13 mouse cellular contexts compared by ENCODE assay signal in the genomic region with DNA sequence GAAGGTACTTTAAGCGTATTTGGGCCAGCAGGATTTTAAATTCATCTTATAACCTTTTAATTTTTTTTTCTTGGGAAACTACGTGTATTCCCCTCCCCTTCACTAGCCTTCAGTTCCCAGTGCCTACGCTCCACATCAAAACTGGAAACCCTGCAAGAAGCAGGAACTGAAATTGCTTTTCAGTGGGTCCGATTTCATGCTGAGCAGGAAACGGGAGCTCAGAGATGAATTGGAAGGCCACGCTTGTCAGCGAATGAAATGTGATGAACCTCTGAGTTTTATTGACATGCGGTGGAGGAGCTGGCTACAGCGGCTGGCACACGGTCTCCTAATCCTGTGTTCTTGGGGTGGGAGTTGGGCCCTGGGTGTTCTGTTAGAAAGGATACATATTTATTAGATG.
DNase-seq lines count a peak whose midpoint lies in the region; ATAC-seq and TF ChIP-seq lines count a peak whose summit lies in the region.
"Had no signal": no experiment of that assay in that cellular context is flagged by ENCODE, and none has a peak within 500 bp of the region (broad histone marks: within the 10 kb centered on the region; RNA-seq: fewer than 3 reads in every experiment).

No protein-coding gene starts in this region.

- H3K4me1 ChIP-seq in embryonic facial prominence, embryonic 11.5 days (ENCODE audit: control insufficient read depth, insufficient read depth, low read length) = no peaks in the 10 kb centered on the region
- H3K4me1 ChIP-seq in hindbrain, postnatal 0 days (ENCODE audit: insufficient read depth, low read length) = no peaks in the 10 kb centered on the region
- H3K4me1 ChIP-seq in neural tube, embryonic 13.5 days (replicated peaks) = peaks cover 9% of the 10 kb centered on the region

- no peaks in the 10 kb centered on the region for H3K27me3 ChIP-seq in embryonic facial prominence, embryonic 11.5 days (ENCODE audit: control insufficient read depth, insufficient read depth, low read length)
- H3K27me3 ChIP-seq in hindbrain, postnatal 0 days (ENCODE audit: insufficient read depth, low read length) = no peaks in the 10 kb centered on the region
- no peaks in the 10 kb centered on the region for H3K27me3 ChIP-seq in neural tube, embryonic 13.5 days
- H3K27me3 ChIP-seq: forebrain, embryonic 12.5 days had no signal

- no peak overlapping the region for H3K4me2 ChIP-seq in embryonic facial prominence, embryonic 11.5 days (ENCODE audit: low read depth, low read length)
- H3K4me2 ChIP-seq in hindbrain, postnatal 0 days (ENCODE audit: low read depth, low read length) = peak overlapping the region; percentile 31; the same call in 1 of the 2 replicates
- peak overlapping the region; percentile 25 for H3K4me2 ChIP-seq in neural tube, embryonic 13.5 days
- H3K4me2 ChIP-seq: forebrain, embryonic 12.5 days; lung, embryonic 14.5 days had no signal

- peak; percentile 6 for DNase-seq in left cerebral cortex, postnatal 4 days
- no peak for DNase-seq in left cerebral cortex, postnatal 36 days (ENCODE audit: low spot score in 2 of 2)
- DNase-seq in embryonic facial prominence, embryonic 11.5 days (ENCODE audit: low spot score) = peak; percentile 48
- DNase-seq in hindbrain, postnatal 0 days (ENCODE audit: low spot score) = peak; percentile 24
- no peak for DNase-seq in retina, postnatal 1 day
- no peak for DNase-seq in gastrocnemius, adult 18-20 months (ENCODE audit: low spot score)
- DNase-seq: adrenal gland, postnatal 25 days; heart, postnatal 14 days; lung, embryonic 14.5 days had no signal

- WGBS in embryonic facial prominence, embryonic 11.5 days = 31% methylated on average over 10 of the region's 10 CpGs
- WGBS in hindbrain, postnatal 0 days = 14% methylated on average over 10 of the region's 10 CpGs
- 21% methylated on average over 10 of the region's 10 CpGs for WGBS in neural tube, embryonic 13.5 days

- no peak overlapping the region for H3K9ac ChIP-seq in embryonic facial prominence, embryonic 11.5 days (replicated peaks; ENCODE audit: low read length)
- no peak overlapping the region for H3K9ac ChIP-seq in hindbrain, postnatal 0 days (replicated peaks; ENCODE audit: low read length)
- no peak overlapping the region for H3K9ac ChIP-seq in neural tube, embryonic 13.5 days
- H3K9ac ChIP-seq: forebrain, embryonic 12.5 days; lung, embryonic 14.5 days had no signal

- no peaks in the 10 kb centered on the region for H3K9me3 ChIP-seq in embryonic facial prominence, embryonic 11.5 days (replicated peaks; ENCODE audit: control insufficient read depth, low read length)
- H3K9me3 ChIP-seq in hindbrain, postnatal 0 days (ENCODE audit: low read length) = no peaks in the 10 kb centered on the region
- H3K9me3 ChIP-seq in neural tube, embryonic 13.5 days = no peaks in the 10 kb centered on the region
- H3K9me3 ChIP-seq: forebrain, embryonic 12.5 days had no signal

- intact Hi-C loops in left cerebral cortex, postnatal 4 days (cut with DNase I) = no loop called here
- intact Hi-C loops in left cerebral cortex, postnatal 36 days (cut with DNase I) = no loop called here

- no peak overlapping the region for H3K27ac ChIP-seq in embryonic facial prominence, embryonic 11.5 days (replicated peaks; ENCODE audit: low read depth, low read length)
- H3K27ac ChIP-seq in hindbrain, postnatal 0 days = 0 out of 2 replicates have a peak overlapping the region, but pooled peaks have one; percentile 11
- H3K27ac ChIP-seq in neural tube, embryonic 13.5 days (replicated peaks) = no peak overlapping the region
- H3K27ac ChIP-seq: forebrain, embryonic 12.5 days had no signal

- ATAC-seq in embryonic facial prominence, embryonic 11.5 days (replicated peaks; ENCODE audit: insufficient number of reproducible peaks, low FRiP score, low TSS enrichment, low read depth) = no peak
- no peak for ATAC-seq in hindbrain, postnatal 0 days
- no peak for ATAC-seq in neural tube, embryonic 13.5 days (ENCODE audit: low read depth)
- ATAC-seq in erythroblast, adult 5-6 weeks (replicated peaks; ENCODE audit: low FRiP score, poor library complexity, severe bottlenecking) = no peak
- ATAC-seq: intestine, embryonic 16.5 days had no signal

- no peaks in the 10 kb centered on the region for H3K36me3 ChIP-seq in embryonic facial prominence, embryonic 11.5 days (replicated peaks; ENCODE audit: control insufficient read depth, insufficient read depth, low read depth, low read length)
- no peaks in the 10 kb centered on the region for H3K36me3 ChIP-seq in hindbrain, postnatal 0 days (ENCODE audit: insufficient read depth, low read length)
- no peaks in the 10 kb centered on the region for H3K36me3 ChIP-seq in neural tube, embryonic 13.5 days
- H3K36me3 ChIP-seq: forebrain, embryonic 12.5 days had no signal

- no peak overlapping the region for H3K4me3 ChIP-seq in embryonic facial prominence, embryonic 11.5 days (ENCODE audit: low read depth, low read length)
- H3K4me3 ChIP-seq in hindbrain, postnatal 0 days (ENCODE audit: low read length) = no peak overlapping the region
- no peak overlapping the region for H3K4me3 ChIP-seq in neural tube, embryonic 13.5 days
- H3K4me3 ChIP-seq: forebrain, embryonic 12.5 days had no signal

- no peak for TF ChIP-seq CTCF in hindbrain, postnatal 0 days (IDR thresholded peaks at IDR 0.05; ENCODE audit: low read depth)

Comparison
In these comparisons a context has a peak if more than half of its experiments do, and no peak if none do; other contexts are left out.
1. DNase-seq: peak in left cerebral cortex, postnatal 4 days (single experiment), embryonic facial prominence, embryonic 11.5 days (single experiment) and hindbrain, postnatal 0 days (single experiment); none in left cerebral cortex, postnatal 36 days (0 of 2), retina, postnatal 1 day (single experiment) and gastrocnemius, adult 18-20 months (single experiment).